Mouse (Mus musculus) 416B (cell line): ENCODE measurements around the gene Gm27021.

Experiments
- DNase-seq: peaks from one replicate; pipeline ENCODE4 v3.0.0; 2011; ENCODE audit warnings: low read depth

The Gm27021 gene

DNA sequence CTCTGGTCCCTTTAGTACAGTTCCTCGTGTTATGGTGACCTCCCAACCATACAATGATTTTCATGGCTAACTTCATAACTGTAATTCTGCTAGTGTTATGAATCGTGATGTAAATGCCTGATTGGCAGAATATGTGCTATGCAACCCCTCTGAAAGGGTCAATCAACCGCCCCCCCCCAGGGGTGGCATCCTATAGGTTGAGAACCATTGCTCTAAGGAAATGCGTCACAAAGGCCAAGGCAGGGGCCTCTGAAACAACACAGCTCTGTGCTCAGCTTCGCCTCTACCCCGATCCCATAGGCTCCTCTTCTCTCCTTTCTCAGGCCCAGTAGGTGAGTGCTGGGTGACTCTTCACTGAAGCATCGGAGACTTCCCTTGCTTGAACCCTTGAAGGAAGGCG lies 17.7 kb upstream of the Gm27021 start:
- no peak for DNase-seq

GRCm38 (mm10) chr8:120685097-120685496 lies 17.2 kb upstream of the Gm27021 start:
- DNase-seq, result no peak

- DNase-seq, result no peak
Observed at GRCm38 (mm10) chr8:120684082-120684481, 16.2 kb upstream of the Gm27021 start.

GRCm38 (mm10) chr8:120683602-120684001 lies 15.7 kb upstream of the Gm27021 start:
- peak; percentile 77 for DNase-seq

DNA sequence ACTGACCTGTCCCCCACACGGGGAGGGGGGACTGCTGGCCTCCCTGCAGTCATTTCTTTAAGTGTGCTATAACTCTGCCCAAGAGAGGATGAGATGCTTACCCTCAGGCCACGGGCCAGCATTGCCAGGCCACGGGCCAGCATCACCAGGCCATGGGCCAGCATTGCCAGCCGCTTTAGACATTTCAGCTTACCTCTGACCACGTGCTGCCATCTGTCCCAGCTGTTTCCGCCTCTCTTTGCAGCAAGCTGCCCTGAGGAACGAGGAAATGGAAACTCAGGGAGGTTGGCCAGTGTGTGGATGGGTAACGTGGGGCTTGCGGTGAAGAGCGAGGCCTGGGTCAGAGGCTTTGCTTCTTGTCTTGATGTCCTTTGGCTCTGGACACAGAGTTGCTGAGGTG lies 13.2 kb upstream of the Gm27021 start:
- no peak for DNase-seq

DNA sequence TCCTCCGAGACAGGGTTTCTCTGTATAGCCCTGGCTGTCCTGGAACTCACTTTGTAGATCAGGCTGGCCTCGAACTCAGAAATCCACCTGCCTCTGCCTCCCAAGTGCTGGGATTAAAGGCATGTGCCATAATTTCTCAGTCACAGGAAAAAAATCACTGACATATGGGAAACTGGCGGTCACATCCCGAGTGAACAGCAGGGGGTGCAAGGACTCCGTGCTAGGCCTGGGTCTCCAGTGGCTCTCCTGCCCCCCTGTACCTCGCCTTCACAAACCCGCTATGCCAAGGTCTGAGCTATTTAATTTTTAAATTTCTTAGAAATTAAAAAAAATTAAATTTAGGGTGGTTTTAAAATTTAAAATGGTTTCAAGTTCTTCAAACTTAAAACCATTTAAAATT lies 12.5 kb upstream of the Gm27021 start:
- peak; percentile 61 for DNase-seq

- no peak for DNase-seq
Observed at GRCm38 (mm10) chr8:120679629-120680387, 11.9 kb upstream of the Gm27021 start.

DNA sequence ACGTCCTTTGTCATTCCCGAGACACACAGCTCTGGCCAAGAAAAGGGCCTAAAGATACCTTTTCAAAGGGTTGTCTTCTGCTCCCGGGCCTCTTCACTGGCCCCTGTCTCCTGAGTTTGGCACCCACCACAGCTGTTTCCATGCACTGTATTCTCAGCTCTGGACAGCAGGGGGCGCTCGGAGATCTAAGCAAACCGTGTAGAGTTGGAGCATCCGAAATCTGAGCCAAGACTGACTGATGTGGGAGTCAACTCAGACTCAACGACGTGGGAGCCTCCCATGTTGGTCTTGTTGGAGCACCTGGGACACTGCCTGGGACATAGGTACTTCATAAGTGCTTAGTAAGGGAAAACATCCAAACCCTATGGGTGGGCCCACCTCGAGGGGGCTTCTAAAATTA lies 10.6 kb upstream of the Gm27021 start:
- DNase-seq, result peak; percentile 77

GRCm38 (mm10) chr8:120675718-120676117 lies 7.8 kb upstream of the Gm27021 start:
- DNase-seq, result no peak

DNA sequence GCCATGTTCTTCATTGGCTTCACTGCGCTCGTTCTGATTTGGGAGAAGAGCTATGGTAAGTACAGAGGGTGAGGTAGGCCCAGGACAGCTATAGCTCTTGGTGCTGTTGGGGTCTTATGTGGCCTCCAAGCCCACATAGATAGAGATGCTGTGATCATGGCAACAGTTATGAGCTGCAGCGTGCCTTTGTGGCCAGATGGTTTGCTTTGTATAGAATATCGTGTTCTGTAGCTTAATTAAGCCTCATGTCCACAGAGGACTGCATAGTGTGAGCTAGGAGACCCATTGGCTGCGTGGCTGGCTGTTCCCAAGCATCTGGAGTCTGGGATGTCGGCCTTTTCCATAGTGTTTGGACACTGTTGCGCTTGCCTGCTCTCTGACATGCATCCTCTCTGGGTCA lies 5.4 kb upstream of the Gm27021 start:
- no peak for DNase-seq

DNA sequence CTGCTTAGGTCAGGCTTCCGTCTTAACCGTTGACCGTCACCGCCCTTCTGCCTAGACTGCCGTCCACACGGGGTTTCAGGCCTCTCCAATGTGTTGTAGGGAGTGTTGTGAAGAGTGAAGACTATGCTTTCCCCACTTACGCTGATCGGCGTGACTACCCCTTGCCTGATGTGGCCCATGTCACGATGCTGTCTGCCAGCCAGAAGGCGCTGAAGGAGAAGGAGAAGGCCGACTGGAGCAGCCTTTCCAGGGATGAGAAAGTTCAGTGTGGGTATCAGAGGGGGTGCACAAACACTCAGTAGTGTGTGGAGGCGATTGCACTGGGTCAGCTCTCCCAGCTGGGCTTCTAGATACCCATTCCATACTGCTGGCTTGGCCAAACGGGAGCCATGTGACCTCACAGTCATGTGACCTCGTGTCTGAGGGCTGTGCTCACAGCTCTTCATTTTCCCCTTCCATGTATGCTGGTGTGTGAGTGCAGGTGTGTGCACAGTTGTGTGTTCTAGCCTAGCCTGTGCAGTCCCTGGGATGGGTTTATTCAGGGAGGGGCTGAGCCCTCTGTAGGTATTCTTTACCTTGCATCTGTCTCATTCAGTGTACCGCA lies 4.8 kb upstream of the Gm27021 start:
- no peak for DNase-seq

DNA sequence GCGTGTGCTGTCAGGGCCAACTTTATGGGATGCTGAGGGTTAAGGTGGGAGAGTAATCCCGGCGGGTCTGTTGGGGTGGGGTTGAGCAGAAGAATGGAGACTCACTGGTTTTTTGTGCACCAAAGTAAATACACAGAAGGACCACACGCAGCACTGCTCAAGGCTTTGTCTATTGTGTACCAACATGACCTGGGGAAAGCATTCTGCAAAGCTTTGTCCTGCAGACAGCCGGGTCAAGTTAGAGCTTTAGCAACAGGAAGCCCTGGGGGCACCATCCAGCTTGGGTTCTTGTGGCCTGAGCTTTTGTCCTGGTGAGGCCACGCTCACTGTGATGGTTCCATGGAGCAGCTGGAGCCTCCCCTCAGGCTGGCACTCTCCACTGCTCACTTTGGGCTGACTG lies 3.9 kb upstream of the Gm27021 start:
- DNase-seq, result no peak

GRCm38 (mm10) chr8:120668374-120668905 lies 561 bp upstream of the Gm27021 start, which contains the start of gene Emc8:
TSS of gene Emc8 (minus strand) at chr8:120668573.
- DNase-seq, result no peak

DNA sequence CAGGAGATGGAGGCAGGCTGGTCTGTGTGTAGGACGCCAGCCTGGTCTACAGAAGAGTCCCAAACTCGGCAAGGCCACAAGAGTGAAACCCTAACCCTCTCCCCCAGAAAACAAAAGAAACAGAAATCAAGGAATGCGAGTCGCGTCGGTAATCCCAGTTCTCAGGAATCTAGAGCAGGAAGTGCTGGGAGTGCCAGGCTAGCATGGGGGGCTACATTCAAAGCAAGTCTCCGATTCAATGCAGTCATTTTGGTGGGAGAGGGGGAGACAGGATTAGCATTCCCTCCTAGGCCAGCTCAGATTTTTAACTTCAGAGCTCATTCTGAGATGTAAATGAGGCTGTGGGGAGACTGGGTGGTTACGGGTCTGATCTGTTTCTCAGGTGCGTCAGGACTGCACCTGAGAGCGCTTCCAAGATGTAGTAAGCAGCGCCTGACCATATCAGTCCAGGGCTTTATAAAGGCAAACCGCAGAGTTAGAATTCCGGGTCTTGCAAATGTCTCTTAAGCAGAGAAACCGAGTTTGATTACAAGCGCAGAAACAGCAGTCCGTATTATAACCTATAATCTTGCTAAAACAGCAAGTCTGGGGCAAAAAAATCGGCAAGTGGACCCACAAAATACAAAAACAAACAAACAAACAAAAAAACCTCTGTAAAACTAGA lies 940 bp downstream of the Gm27021 start:
- peak; percentile 54 for DNase-seq

DNA sequence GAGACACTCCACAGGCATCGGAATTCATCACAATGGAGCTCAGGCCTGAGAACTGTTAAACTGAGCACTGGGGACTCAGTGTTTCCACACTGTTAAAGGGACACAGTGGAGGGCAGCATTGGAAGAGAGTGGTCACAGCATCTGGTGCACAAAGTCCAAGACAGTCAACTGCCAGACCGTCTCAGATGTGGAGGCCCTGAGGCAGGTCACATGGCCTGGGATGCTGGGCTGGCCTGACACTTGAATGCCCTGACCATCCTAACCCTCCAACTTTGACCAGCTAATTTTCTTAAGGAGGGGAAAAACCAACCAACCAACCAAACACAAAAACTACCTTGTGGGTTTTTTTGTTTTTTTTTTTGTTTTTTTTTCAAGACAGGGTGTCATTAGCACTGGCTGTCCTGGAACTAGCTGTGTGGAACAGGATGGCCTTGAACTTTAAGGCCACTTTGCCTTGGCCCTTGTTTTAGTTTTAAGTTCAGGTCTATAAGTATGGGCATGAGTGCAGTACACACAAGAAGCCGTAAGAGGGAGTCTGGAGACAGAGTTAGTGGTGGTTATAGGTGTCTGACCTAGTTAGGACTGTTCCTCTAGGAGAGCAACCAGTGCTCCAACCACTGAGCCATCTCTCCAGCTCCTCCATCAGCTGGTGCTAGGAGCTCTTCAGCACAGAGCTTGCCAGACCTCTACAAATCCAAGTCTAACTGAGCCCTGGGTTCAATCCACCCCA lies 2.0 kb downstream of the Gm27021 start:
- peak; percentile 70 for DNase-seq

DNA sequence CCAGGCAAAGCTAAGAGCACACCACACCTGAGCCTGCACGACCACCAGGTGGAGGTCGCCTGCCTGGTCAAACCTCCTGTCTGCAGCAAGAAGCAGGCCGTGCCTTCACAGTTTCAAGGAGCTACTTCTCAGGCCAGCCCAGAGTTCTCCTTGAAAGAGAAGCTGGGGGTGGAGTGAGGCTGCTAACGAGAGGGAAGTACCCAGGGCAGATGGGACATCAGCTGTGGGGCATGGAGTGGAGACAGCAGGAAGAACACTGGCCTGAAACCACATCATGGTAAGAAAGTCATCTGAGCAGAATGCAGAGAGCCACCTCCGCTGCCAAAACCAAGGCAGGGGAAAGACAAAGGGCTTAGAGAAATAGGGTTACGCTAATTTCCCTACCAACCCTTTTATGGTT lies 3.3 kb downstream of the Gm27021 start:
- peak; percentile 29 for DNase-seq

- DNase-seq, result no peak
Observed at GRCm38 (mm10) chr8:120657415-120657814, 10.5 kb downstream of the Gm27021 start.

GRCm38 (mm10) chr8:120656322-120657052 lies 11.4 kb downstream of the Gm27021 start:
- DNase-seq, result no peak

GRCm38 (mm10) chr8:120647532-120647931 lies 20.3 kb downstream of the Gm27021 start, which contains the start of gene 1190005I06Rik:
TSS of gene 1190005I06Rik (minus strand) at chr8:120647632.
- no peak for DNase-seq

DNA sequence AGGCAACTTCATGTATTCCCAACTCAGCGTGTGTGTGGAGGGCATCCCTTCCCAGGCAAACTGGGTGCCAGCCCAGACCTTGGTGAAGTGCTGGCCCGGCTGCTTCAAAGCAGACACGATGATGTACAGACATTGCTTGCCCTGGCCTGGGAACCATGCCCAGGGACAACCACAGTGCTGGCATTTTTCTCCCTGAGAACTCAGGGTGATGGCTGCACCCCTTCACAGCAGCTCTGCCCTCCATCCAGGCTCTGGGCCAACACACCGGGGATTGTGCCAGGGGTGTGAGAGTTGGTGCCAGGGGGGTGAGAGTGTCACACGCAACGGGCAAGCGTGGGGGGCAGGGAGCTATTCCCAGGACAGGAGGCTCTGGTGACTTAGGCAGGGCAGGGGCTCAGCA lies 23.2 kb downstream of the Gm27021 start:
- no peak for DNase-seq

- DNase-seq, result peak; percentile 43
Observed at GRCm38 (mm10) chr8:120642031-120642662, 25.7 kb downstream of the Gm27021 start.
